Mouse (Mus musculus): ENCODE measurements around the gene Susd3. TPM values are rescaled to one million over a fixed set of nuclear protein-coding genes. Genes with fewer than 3 reads are reported as not detected.

The Susd3 gene
- polyA plus RNA-seq, 1 experiment, result 1.3 TPM

DNA sequence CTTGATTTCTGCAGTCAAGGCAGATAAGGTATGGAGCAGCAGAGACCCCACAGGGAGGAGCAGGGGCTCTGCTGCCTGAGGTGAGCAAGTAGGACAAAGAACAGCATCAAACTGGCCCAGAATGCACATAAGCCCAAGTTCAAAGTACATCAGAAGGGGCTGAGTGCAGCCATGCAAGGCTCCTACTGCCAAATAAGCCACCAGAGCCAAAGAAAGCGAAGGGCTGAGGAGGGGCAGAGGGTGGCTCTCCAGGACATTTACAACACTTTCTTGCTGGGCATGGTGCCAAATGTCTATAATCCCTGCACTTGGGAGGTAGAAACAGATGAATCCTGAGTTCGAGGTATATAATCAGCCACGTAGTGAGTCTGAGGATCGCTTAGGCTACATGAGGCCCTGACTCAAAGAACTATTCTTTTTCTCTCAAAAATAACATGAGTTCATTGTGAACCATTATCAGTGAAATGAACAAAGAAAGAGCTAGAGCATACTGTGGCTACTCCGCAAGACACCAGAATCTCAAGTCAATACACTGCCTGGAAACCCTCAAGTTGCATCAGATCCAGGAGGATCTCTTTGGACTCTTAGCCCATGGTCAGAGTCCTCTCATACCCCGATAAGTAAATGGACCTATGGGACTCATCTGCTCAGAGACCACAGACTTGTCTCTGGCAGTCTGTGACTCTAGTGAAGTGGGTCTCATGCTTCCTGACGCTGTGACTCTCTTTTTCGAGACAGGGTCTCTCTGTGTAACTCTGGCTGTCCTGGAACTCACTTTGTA lies 14.5 kb downstream of the Susd3 start:
- no peak overlapping the region for H3K4me3 ChIP-seq (ENCODE audit: insufficient read depth, low read depth, low read length)
- no peaks in the 10 kb centered on the region for H3K4me1 ChIP-seq (ENCODE audit: control insufficient read depth, insufficient read depth, insufficient read length, low read length)
- no peak overlapping the region for H3K27ac ChIP-seq (replicated peaks; ENCODE audit: low read depth, low read length)

DNA sequence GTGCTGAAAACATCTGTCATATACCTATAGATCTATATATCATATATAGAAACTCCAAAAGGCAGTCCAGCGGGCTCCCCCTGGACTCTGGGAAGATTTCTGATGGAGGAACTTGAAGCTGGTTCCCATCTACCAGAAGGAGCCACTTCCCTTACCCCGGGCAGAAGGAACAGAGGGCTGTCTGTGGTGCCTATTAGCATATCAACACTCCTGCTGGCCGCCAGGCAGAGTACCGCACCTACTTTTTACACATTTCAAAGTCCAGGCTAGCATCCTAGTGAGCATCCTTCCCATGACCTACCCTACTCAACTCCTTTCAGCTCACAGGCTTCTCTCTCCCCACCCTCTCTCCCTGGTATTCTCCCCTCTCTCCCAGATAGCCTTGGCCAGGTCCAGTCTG lies 22.9 kb downstream of the Susd3 start:
- H3K4me1 ChIP-seq (ENCODE audit: control insufficient read depth, insufficient read depth, insufficient read length, low read length), result no peaks in the 10 kb centered on the region
- H3K4me3 ChIP-seq (ENCODE audit: insufficient read depth, low read depth, low read length), result no peak overlapping the region
- H3K27ac ChIP-seq (replicated peaks; ENCODE audit: low read depth, low read length), result no peak overlapping the region

- Histone ChIP-seq H3K27ac (replicated peaks; ENCODE audit: low read depth, low read length) (no peak overlapping the region), H3K4me3 (ENCODE audit: insufficient read depth, low read depth, low read length) (no peak overlapping the region), H3K4me1 (ENCODE audit: control insufficient read depth, insufficient read depth, insufficient read length, low read length) (no peaks in the 10 kb centered on the region)
Measured at GRCm38 (mm10) chr13:49225159-49225558, 23.3 kb downstream of the Susd3 start.

- Histone ChIP-seq H3K4me3 (ENCODE audit: insufficient read depth, low read depth, low read length) (no peak overlapping the region), H3K27ac (replicated peaks; ENCODE audit: low read depth, low read length) (no peak overlapping the region), H3K4me1 (ENCODE audit: control insufficient read depth, insufficient read depth, insufficient read length, low read length) (no peaks in the 10 kb centered on the region)
Measured at GRCm38 (mm10) chr13:49224729-49225128, 23.8 kb downstream of the Susd3 start.

DNA sequence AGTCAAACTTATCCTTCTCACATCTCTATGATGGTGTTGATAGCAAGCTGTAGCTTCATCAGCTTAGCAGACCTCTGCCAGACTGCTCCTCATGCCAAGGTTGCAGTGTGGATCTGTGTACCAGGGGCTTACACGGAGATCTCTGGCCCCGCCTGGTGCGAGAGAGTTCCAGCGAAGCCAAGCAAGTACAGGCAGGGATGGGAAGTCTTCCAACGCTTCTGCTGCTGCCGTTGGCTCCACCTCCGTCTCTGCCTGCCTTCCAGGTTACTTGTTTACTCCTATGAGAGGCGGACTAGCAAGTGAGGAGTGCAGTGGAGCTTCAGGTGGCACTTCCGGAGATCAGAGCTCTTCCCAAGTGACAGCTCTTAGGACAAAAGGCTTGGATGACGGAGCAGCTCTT lies 24.2 kb downstream of the Susd3 start:
- Histone ChIP-seq H3K4me1 (ENCODE audit: control insufficient read depth, insufficient read depth, insufficient read length, low read length) (no peaks in the 10 kb centered on the region), H3K4me3 (ENCODE audit: insufficient read depth, low read depth, low read length) (no peak overlapping the region), H3K27ac (replicated peaks; ENCODE audit: low read depth, low read length) (no peak overlapping the region)

DNA sequence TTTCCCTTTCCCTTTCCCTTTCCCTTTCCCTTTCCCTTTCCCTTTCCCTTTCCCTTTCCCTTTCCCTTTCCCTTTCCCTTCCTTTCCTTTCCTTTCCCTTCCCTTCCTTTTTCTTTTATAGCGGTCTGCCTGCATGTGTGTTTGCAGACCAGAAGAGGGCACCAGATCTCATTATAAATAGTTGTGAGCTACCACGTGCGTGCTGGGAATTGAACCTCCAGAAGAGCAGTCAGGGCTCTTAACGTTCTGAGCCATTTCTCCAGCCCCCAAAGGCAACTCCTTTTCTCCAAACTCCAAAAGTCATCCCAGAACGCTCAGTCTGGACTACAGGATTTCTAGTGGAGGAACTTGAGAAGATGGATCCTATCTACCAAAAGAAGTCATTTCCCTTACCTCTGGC lies 27.6 kb downstream of the Susd3 start:
- no peak overlapping the region for H3K27ac ChIP-seq (replicated peaks; ENCODE audit: low read depth, low read length)
- H3K4me1 ChIP-seq (ENCODE audit: control insufficient read depth, insufficient read depth, insufficient read length, low read length), result no peaks in the 10 kb centered on the region; the same call in 1 of the 2 replicates
- no peak overlapping the region for H3K4me3 ChIP-seq (ENCODE audit: insufficient read depth, low read depth, low read length)

DNA sequence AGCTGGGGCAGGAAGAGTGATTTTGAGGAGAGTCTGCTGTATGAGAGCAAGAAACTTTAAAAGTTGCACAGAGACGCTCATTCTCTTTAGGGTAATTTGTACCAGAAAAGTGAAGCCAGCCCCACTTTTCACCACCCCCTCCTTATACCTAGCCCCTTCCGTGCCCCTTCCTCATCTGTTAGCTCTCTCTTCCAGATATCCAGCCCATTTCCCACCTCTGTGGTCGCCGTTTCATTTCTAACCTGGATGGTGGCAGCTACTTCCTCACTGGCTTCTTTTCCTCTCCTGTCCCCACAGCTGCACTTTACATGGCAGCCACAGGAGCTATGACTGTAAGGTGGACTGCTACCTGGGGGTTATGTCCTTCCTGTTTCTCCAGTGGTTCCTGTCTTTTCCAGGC lies 29.1 kb downstream of the Susd3 start:
- H3K27ac ChIP-seq (replicated peaks; ENCODE audit: low read depth, low read length), result no peak overlapping the region
- peaks cover 5% of the 10 kb centered on the region for H3K4me1 ChIP-seq (ENCODE audit: control insufficient read depth, insufficient read depth, insufficient read length, low read length)
- H3K4me3 ChIP-seq (ENCODE audit: insufficient read depth, low read depth, low read length), result no peak overlapping the region

GRCm38 (mm10) chr13:49218651-49219050 lies 29.9 kb downstream of the Susd3 start:
- H3K4me3 ChIP-seq (ENCODE audit: insufficient read depth, low read depth, low read length), result no peak overlapping the region
- H3K27ac ChIP-seq (replicated peaks; ENCODE audit: low read depth, low read length), result no peak overlapping the region
- H3K4me1 ChIP-seq (ENCODE audit: control insufficient read depth, insufficient read depth, insufficient read length, low read length), result peaks cover 11% of the 10 kb centered on the region

- Histone ChIP-seq H3K27ac (replicated peaks; ENCODE audit: low read depth, low read length) (peak overlapping the region; percentile 89; the same call in 1 of the 2 replicates), H3K4me1 (ENCODE audit: control insufficient read depth, insufficient read depth, insufficient read length, low read length) (peaks cover 17% of the 10 kb centered on the region), H3K4me3 (ENCODE audit: insufficient read depth, low read depth, low read length) (no peak overlapping the region)
Measured at GRCm38 (mm10) chr13:49216808-49217561, 31.5 kb downstream of the Susd3 start.

- Histone ChIP-seq H3K27ac (replicated peaks; ENCODE audit: low read depth, low read length) (peak overlapping the region; percentile 89), H3K4me3 (ENCODE audit: insufficient read depth, low read depth, low read length) (peak overlapping the region; percentile 81), H3K4me1 (ENCODE audit: control insufficient read depth, insufficient read depth, insufficient read length, low read length) (peaks cover 17% of the 10 kb centered on the region)
Measured at GRCm38 (mm10) chr13:49216220-49216552, 32.3 kb downstream of the Susd3 start.

DNA sequence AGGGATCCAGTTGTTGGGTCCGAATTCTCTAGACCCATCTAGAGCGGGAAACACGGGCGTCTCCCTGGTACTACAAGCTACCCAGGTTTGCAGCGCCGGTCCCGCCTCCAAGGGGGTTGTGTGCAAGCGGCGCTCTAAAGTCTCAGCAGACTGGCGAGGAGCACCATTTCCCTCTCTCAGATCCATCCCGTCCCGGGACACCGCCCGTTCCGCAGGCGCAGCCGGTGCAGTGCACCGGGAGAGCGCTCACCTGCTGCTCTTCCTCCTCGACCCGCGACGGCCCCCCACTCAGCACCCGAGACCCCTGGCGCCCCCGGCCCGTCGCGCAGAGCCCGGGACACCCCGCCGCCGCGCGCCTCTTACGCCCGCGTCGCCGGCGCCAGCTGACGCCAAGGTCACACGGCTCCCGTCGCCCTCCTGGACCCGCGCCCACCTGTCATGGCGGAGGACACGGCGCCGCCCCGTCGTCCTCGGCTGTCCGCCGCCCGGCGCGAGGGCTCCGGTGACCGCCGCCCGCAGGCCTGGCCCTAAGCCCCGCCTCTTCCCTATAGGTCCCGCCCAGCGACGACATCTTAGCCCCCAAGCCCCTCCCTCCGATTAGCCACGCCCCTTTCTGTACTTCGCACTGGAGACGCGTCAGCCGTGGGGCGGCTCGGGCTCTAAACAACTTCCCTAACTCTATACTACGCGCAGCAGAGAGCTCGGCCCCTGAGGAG lies 32.8 kb downstream of the Susd3 start, which contains the start of gene Card19:
TSS of gene Card19 (minus strand) at position 534 of the 716 bp plus-strand sequence.
- H3K4me3 ChIP-seq (ENCODE audit: insufficient read depth, low read depth, low read length), result peak within 1 kb of the TSS; percentile 81
- peak within 1 kb of the TSS; percentile 89 for H3K27ac ChIP-seq (replicated peaks; ENCODE audit: low read depth, low read length)
- H3K4me1 ChIP-seq (ENCODE audit: control insufficient read depth, insufficient read depth, insufficient read length, low read length), result peaks cover 17% of the 10 kb centered on the region

DNA sequence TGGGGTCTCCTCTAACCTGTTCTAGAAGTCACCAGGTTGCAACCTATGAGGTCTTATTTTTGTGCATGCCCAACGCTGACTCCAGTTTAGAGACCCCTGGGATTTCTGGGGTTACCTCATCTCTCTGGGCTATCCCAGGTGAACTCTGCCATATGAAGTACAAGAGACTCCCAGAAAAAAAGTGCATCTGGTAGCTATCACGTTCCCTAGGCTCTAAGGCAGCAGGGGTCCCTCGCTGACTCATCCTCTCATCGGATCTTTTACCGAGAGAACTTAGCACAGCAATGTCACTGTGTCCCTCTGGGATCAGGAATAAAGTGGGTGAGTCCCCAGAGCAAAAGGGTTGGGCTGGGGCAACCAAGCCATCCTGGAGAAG lies 33.4 kb downstream of the Susd3 start:
- H3K4me3 ChIP-seq (ENCODE audit: insufficient read depth, low read depth, low read length), result peak overlapping the region; percentile 81
- peaks cover 17% of the 10 kb centered on the region for H3K4me1 ChIP-seq (ENCODE audit: control insufficient read depth, insufficient read depth, insufficient read length, low read length)
- peak overlapping the region; percentile 62; the same call in 1 of the 2 replicates for H3K27ac ChIP-seq (replicated peaks; ENCODE audit: low read depth, low read length)

GRCm38 (mm10) chr13:49214454-49214853 lies 34.1 kb downstream of the Susd3 start:
- Histone ChIP-seq H3K4me1 (ENCODE audit: control insufficient read depth, insufficient read depth, insufficient read length, low read length) (peaks cover 17% of the 10 kb centered on the region), H3K27ac (replicated peaks; ENCODE audit: low read depth, low read length) (no peak overlapping the region), H3K4me3 (ENCODE audit: insufficient read depth, low read depth, low read length) (peak overlapping the region; percentile 81)

- Histone ChIP-seq H3K27ac (replicated peaks; ENCODE audit: low read depth, low read length) (no peak overlapping the region), H3K4me1 (ENCODE audit: control insufficient read depth, insufficient read depth, insufficient read length, low read length) (peaks cover 17% of the 10 kb centered on the region), H3K4me3 (ENCODE audit: insufficient read depth, low read depth, low read length) (no peak overlapping the region)
Measured at GRCm38 (mm10) chr13:49213531-49213932, 35.0 kb downstream of the Susd3 start.

- Histone ChIP-seq H3K4me3 (ENCODE audit: insufficient read depth, low read depth, low read length) (no peak overlapping the region), H3K4me1 (ENCODE audit: control insufficient read depth, insufficient read depth, insufficient read length, low read length) (peaks cover 17% of the 10 kb centered on the region), H3K27ac (replicated peaks; ENCODE audit: low read depth, low read length) (no peak overlapping the region)
Measured at GRCm38 (mm10) chr13:49212711-49213500, 35.6 kb downstream of the Susd3 start.

All from brown adipose tissue, adult 24 weeks (tissue).